Mouse (Mus musculus): ENCODE measurements around the gene Samd8.

DNA sequence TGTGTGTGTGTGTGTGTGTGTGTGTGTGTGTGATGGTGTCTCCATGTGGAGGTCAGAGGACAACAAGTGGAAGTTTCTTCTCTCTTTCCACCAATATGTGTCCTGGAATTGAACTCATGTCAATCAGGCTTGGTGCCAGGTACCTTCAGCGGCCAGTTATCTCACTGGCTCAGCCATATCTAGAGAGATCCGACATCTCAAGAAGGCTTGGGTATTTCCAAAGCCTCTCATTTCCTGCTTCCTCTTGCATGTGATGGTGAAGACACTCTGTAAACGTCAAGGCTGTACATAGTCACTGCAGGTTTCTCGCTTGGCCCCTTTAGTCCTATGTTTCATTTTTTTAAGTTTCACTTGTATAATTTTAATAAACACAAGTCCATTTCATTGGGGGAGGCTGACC lies 62.9 kb downstream of the Samd8 start:
- no peak for TF ChIP-seq POLR2A (IDR thresholded peaks at IDR 0.05; ENCODE audit: borderline replicate concordance, extremely low read depth, low read depth, low read length)
- no peak for TF ChIP-seq CTCF (IDR thresholded peaks at IDR 0.05; ENCODE audit: insufficient read depth, low read length)
